Mouse (Mus musculus): ENCODE data around the gene Rps15. TPM values are rescaled to one million over a fixed set of nuclear protein-coding genes. Genes with fewer than 3 reads are reported as not detected.

The Rps15 gene
- polyA plus RNA-seq, 1 experiment = 4,761 TPM

GRCm38 (mm10) chr10:80278390-80278789 lies 13.9 kb upstream of the Rps15 start:
- H3K36me3 ChIP-seq (ENCODE audit: control insufficient read depth, insufficient read depth) = peaks cover 29% of the 10 kb centered on the region
- H3K79me2 ChIP-seq (ENCODE audit: control insufficient read depth, insufficient read depth) = peaks cover 14% of the 10 kb centered on the region
- no peaks in the 10 kb centered on the region for H3K27me3 ChIP-seq (ENCODE audit: control insufficient read depth, insufficient read depth, insufficient read length)
- no peak overlapping the region for H3K4me2 ChIP-seq (ENCODE audit: low read depth)
- H3ac ChIP-seq (ENCODE audit: control insufficient read depth, insufficient read length) = no peak overlapping the region
- TF ChIP-seq SRF (IDR thresholded peaks at IDR 0.05; ENCODE audit: control insufficient read depth, insufficient read length, low read depth) = no peak
- peak in 2 of 3 experiments; percentile 43 to 66 for TF ChIP-seq MYOD1 (IDR thresholded peaks at IDR 0.05; ENCODE audit: control insufficient read depth in 1 of 3, insufficient read length in 2 of 3, low read depth in 2 of 3)
- TF ChIP-seq MYOG (IDR thresholded peaks at IDR 0.05; ENCODE audit: control insufficient read depth in 1 of 3, insufficient read depth in 1 of 3, insufficient read length in 2 of 3, low read depth in 2 of 3) = peak in 2 of 3 experiments; percentile 64 to 76
- no peak overlapping the region for H3K4me3 ChIP-seq

GRCm38 (mm10) chr10:80279273-80279672 lies 13.0 kb upstream of the Rps15 start:
- Histone ChIP-seq H3ac (ENCODE audit: control insufficient read depth, insufficient read length) (no peak overlapping the region), H3K4me3 (no peak overlapping the region), H3K36me3 (ENCODE audit: control insufficient read depth, insufficient read depth) (peaks cover 29% of the 10 kb centered on the region), H3K79me2 (ENCODE audit: control insufficient read depth, insufficient read depth) (peaks cover 5% of the 10 kb centered on the region), H3K27me3 (ENCODE audit: control insufficient read depth, insufficient read depth, insufficient read length) (no peaks in the 10 kb centered on the region), H3K4me2 (ENCODE audit: low read depth) (no peak overlapping the region)
- no peak for TF ChIP-seq POLR2AphosphoS2 (IDR thresholded peaks at IDR 0.05; ENCODE audit: insufficient read length, low read depth)
- TF ChIP-seq MYOD1 (IDR thresholded peaks at IDR 0.05; ENCODE audit: control insufficient read depth in 1 of 3, insufficient read length in 2 of 3, low read depth in 2 of 3) = no peak
- TF ChIP-seq TCF3 (IDR thresholded peaks at IDR 0.05; ENCODE audit: insufficient read length, low read depth) = no peak
- TF ChIP-seq REST (IDR thresholded peaks at IDR 0.05; ENCODE audit: insufficient read depth, insufficient read length) = no peak
- TF ChIP-seq MAX (IDR thresholded peaks at IDR 0.05; ENCODE audit: low read depth) = no peak
- TF ChIP-seq TCF12 (IDR thresholded peaks at IDR 0.05; ENCODE audit: insufficient read depth, poor library complexity, severe bottlenecking) = no peak
- no peak for TF ChIP-seq USF1 (IDR thresholded peaks at IDR 0.05; ENCODE audit: low read depth)
- no peak for TF ChIP-seq E2F4 (IDR thresholded peaks at IDR 0.05; ENCODE audit: insufficient read depth)
- TF ChIP-seq POLR2A (IDR thresholded peaks at IDR 0.05; ENCODE audit: insufficient read length, low read depth) = no peak

DNA sequence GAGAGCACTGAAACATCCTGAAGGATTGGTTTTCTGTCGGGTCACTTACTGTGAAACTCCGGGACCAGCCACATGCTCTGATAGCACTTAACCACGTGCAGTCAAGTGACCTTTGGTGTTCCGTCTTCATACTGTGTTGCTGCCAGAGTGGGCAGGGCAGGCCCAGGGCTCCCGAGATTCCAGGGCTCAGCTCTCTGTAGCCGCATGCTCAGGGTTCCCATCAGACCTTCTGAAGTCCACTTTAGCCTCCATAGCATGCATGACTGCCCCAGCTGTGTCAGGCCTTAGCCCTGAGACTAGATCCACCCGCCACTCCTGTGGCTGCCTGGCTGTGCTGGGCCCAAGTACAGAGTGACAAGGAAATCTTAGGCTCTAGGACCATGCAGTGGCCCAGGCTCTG lies 10.9 kb upstream of the Rps15 start:
- no peaks in the 10 kb centered on the region for H3K79me2 ChIP-seq (ENCODE audit: control insufficient read depth, insufficient read depth)
- H3K36me3 ChIP-seq (ENCODE audit: control insufficient read depth, insufficient read depth) = peaks cover 35% of the 10 kb centered on the region
- H3K4me3 ChIP-seq = no peak overlapping the region
- H3ac ChIP-seq (ENCODE audit: control insufficient read depth, insufficient read length) = no peak overlapping the region
- TF ChIP-seq MAX (IDR thresholded peaks at IDR 0.05; ENCODE audit: low read depth) = no peak
- TF ChIP-seq TCF12 (IDR thresholded peaks at IDR 0.05; ENCODE audit: insufficient read depth, poor library complexity, severe bottlenecking) = no peak
- no peak for TF ChIP-seq E2F4 (IDR thresholded peaks at IDR 0.05; ENCODE audit: insufficient read depth)
- TF ChIP-seq REST (IDR thresholded peaks at IDR 0.05; ENCODE audit: insufficient read depth, insufficient read length) = no peak
- TF ChIP-seq SRF (IDR thresholded peaks at IDR 0.05; ENCODE audit: control insufficient read depth, insufficient read length, low read depth) = no peak
- TF ChIP-seq USF1 (IDR thresholded peaks at IDR 0.05; ENCODE audit: low read depth) = no peak
- no peak for TF ChIP-seq POLR2A (IDR thresholded peaks at IDR 0.05; ENCODE audit: insufficient read length, low read depth)
- TF ChIP-seq POLR2AphosphoS2 (IDR thresholded peaks at IDR 0.05; ENCODE audit: insufficient read length, low read depth) = no peak
- no peak for TF ChIP-seq MYOD1 (IDR thresholded peaks at IDR 0.05; ENCODE audit: control insufficient read depth in 1 of 3, insufficient read length in 2 of 3, low read depth in 2 of 3)
- TF ChIP-seq MYOG (IDR thresholded peaks at IDR 0.05; ENCODE audit: control insufficient read depth in 1 of 3, insufficient read depth in 1 of 3, insufficient read length in 2 of 3, low read depth in 2 of 3) = no peak
- no peak for TF ChIP-seq TCF3 (IDR thresholded peaks at IDR 0.05; ENCODE audit: insufficient read length, low read depth)
- no peak for TF ChIP-seq CEBPB (IDR thresholded peaks at IDR 0.05; ENCODE audit: insufficient read depth, poor library complexity, severe bottlenecking)
- no peaks in the 10 kb centered on the region for H3K27me3 ChIP-seq (ENCODE audit: control insufficient read depth, insufficient read depth, insufficient read length)
- no peak overlapping the region for H3K4me2 ChIP-seq (ENCODE audit: low read depth)

- Histone ChIP-seq H3K27me3 (ENCODE audit: control insufficient read depth, insufficient read depth, insufficient read length) (no peaks in the 10 kb centered on the region), H3K79me2 (ENCODE audit: control insufficient read depth, insufficient read depth) (no peaks in the 10 kb centered on the region), H3ac (ENCODE audit: control insufficient read depth, insufficient read length) (no peak overlapping the region), H3K36me3 (ENCODE audit: control insufficient read depth, insufficient read depth) (peaks cover 31% of the 10 kb centered on the region), H3K4me2 (ENCODE audit: low read depth) (no peak overlapping the region), H3K4me3 (no peak overlapping the region)
- no peak for TF ChIP-seq REST (IDR thresholded peaks at IDR 0.05; ENCODE audit: insufficient read depth, insufficient read length)
- TF ChIP-seq TCF12 (IDR thresholded peaks at IDR 0.05; ENCODE audit: insufficient read depth, poor library complexity, severe bottlenecking) = no peak
- TF ChIP-seq TCF3 (IDR thresholded peaks at IDR 0.05; ENCODE audit: insufficient read length, low read depth) = no peak
- TF ChIP-seq MYOG (IDR thresholded peaks at IDR 0.05; ENCODE audit: control insufficient read depth in 1 of 3, insufficient read depth in 1 of 3, insufficient read length in 2 of 3, low read depth in 2 of 3) = no peak
- no peak for TF ChIP-seq MYOD1 (IDR thresholded peaks at IDR 0.05; ENCODE audit: control insufficient read depth in 1 of 3, insufficient read length in 2 of 3, low read depth in 2 of 3)
- no peak for TF ChIP-seq E2F4 (IDR thresholded peaks at IDR 0.05; ENCODE audit: insufficient read depth)
- TF ChIP-seq SRF (IDR thresholded peaks at IDR 0.05; ENCODE audit: control insufficient read depth, insufficient read length, low read depth) = no peak
- no peak for TF ChIP-seq USF1 (IDR thresholded peaks at IDR 0.05; ENCODE audit: low read depth)
- no peak for TF ChIP-seq MAX (IDR thresholded peaks at IDR 0.05; ENCODE audit: low read depth)
- TF ChIP-seq POLR2AphosphoS2 (IDR thresholded peaks at IDR 0.05; ENCODE audit: insufficient read length, low read depth) = no peak
- no peak for TF ChIP-seq CEBPB (IDR thresholded peaks at IDR 0.05; ENCODE audit: insufficient read depth, poor library complexity, severe bottlenecking)
- TF ChIP-seq POLR2A (IDR thresholded peaks at IDR 0.05; ENCODE audit: insufficient read length, low read depth) = no peak
Measured at GRCm38 (mm10) chr10:80281921-80282371, 10.3 kb upstream of the Rps15 start.
